In genomic region chr2:34406601-34407464, GRCm38 (mm10) we compare ENCODE assay signal across 8 mouse cellular contexts. TPM values are rescaled to one million over a fixed set of nuclear protein-coding genes. Genes with fewer than 3 reads are reported as not detected.
DNase-seq lines count a peak whose midpoint lies in the region; ATAC-seq lines count a peak whose summit lies in the region.

Gene Mapkap1, plus strand, starts transcription at chr2:34406771.

- peak; percentile 99 for DNase-seq in B cell, adult 2 months
- DNase-seq in brain, adult 2 months (ENCODE audit: low read depth, low spot score) = peak; percentile 99
- DNase-seq in heart, embryonic 10.5 days (ENCODE audit: low spot score) = peak; percentile 99
- peak; percentile 99 for DNase-seq in liver
- peak; percentile 98 to 99 for DNase-seq in spleen, postnatal 4 days (ENCODE audit: low spot score in 2 of 2)

- H3K4me1 ChIP-seq in heart, embryonic 10.5 days = peaks cover 12% of the 10 kb centered on the region; the same call in 1 of the 2 replicates
- peaks cover 21% of the 10 kb centered on the region for H3K4me1 ChIP-seq in kidney, embryonic 15.5 days

- ATAC-seq in erythroblast, adult 5-6 weeks (replicated peaks; ENCODE audit: low FRiP score, poor library complexity, severe bottlenecking) = peak; percentile 99
- ATAC-seq in kidney, embryonic 15.5 days (replicated peaks; ENCODE audit: low FRiP score) = peak; percentile 99
- ATAC-seq in monocyte, adult 5-6 weeks (replicated peaks; ENCODE audit: insufficient number of reproducible peaks, low FRiP score, low TSS enrichment, poor library complexity, severe bottlenecking) = peak; percentile 100

- H3K9me3 ChIP-seq in heart, embryonic 10.5 days = no peaks in the 10 kb centered on the region
- no peaks in the 10 kb centered on the region for H3K9me3 ChIP-seq in kidney, embryonic 15.5 days (replicated peaks)

- H3K27me3 ChIP-seq in heart, embryonic 10.5 days (ENCODE audit: insufficient read depth, poor library complexity, severe bottlenecking) = no peaks in the 10 kb centered on the region
- H3K27me3 ChIP-seq in kidney, embryonic 15.5 days = no peaks in the 10 kb centered on the region

- H3K9ac ChIP-seq in kidney, embryonic 15.5 days = peak within 1 kb of the TSS; percentile 90

- peak within 1 kb of the TSS; percentile 98 for H3K4me3 ChIP-seq in heart, embryonic 10.5 days
- H3K4me3 ChIP-seq in kidney, embryonic 15.5 days (replicated peaks) = peak within 1 kb of the TSS; percentile 82

- no peaks in the 10 kb centered on the region for H3K36me3 ChIP-seq in heart, embryonic 10.5 days
- no peaks in the 10 kb centered on the region for H3K36me3 ChIP-seq in kidney, embryonic 15.5 days

- peak within 1 kb of the TSS; percentile 92 for H3K27ac ChIP-seq in heart, embryonic 10.5 days
- peak within 1 kb of the TSS; percentile 84 for H3K27ac ChIP-seq in kidney, embryonic 15.5 days

- under 1% methylated on average over 67 of the region's 68 CpGs for WGBS in heart, embryonic 10.5 days
- WGBS in kidney, embryonic 15.5 days = under 1% methylated on average over 68 of the region's 68 CpGs

- H3K4me2 ChIP-seq in kidney, embryonic 15.5 days = peak within 1 kb of the TSS; percentile 69

RNA-seq across cellular contexts. Expression of gene Mapkap1, which starts in this region (rescaled TPM):
- 4.8 and 10.0 TPM in 2 replicates for total RNA-seq in erythroblast, adult 5-6 weeks (2015; ENCODE audit: low replicate concordance)
- 17.1 and 17.8 TPM in 2 replicates for total RNA-seq in erythroblast, adult 5-6 weeks (2017; ENCODE audit: low replicate concordance)
- polyA plus RNA-seq in heart, embryonic 10.5 days (2016; fragmentation: Nextera tagmentation; extraction: Ambion mirVana) = 68.1 and 75.8 TPM in 2 replicates
- polyA plus RNA-seq in kidney, embryonic 15.5 days (2015; fragmentation: Nextera tagmentation; extraction: Ambion mirVana) = 86.4 and 95.8 TPM in 2 replicates
- 82.2 to 152 TPM (median 109 TPM) in 3 replicates for total RNA-seq in monocyte, adult 5-6 weeks (2017)

Comparison
In these comparisons a context has a peak if more than half of its experiments do, and no peak if none do; other contexts are left out.
1. Peak in every context shown above with its lines: DNase-seq, ATAC-seq, H3K4me3 ChIP-seq and H3K27ac ChIP-seq.